Comparison of ENCODE assay signal across 25 mouse cellular contexts in genomic region chr19:4218293-4218692, GRCm38 (mm10). TPM values are rescaled to one million over a fixed set of nuclear protein-coding genes. Genes with fewer than 3 reads are reported as not detected.
A peak's percentile ranks its signal among the peaks of the same experiment; 100 is the strongest.
DNase-seq lines count a peak whose midpoint lies in the region; ATAC-seq and TF ChIP-seq lines count a peak whose summit lies in the region.
"Had no signal": no experiment of that assay in that cellular context is flagged by ENCODE, and none has a peak within 500 bp of the region (broad histone marks: within the 10 kb centered on the region; RNA-seq: fewer than 3 reads in every experiment).

No protein-coding gene starts in this region.

- dilution Hi-C loops in CH12.LX (cut with MboI; ENCODE audit: extremely low pct_ligation_motif_present, extremely low pct_unique_long_range_greater_than_20kb, low sequenced_read_pairs), result no loop called here

- no peak overlapping the region for H3K9ac ChIP-seq in kidney, postnatal 0 days (ENCODE audit: low read depth, low read length)
- no peak overlapping the region for H3K9ac ChIP-seq in CH12.LX (ENCODE audit: insufficient read depth, low read depth)
- H3K9ac ChIP-seq in intestine, embryonic 15.5 days, result no peak overlapping the region
- H3K9ac ChIP-seq in hindbrain, embryonic 13.5 days, result no peak overlapping the region; the same call in 1 of the 2 replicates
- no peak overlapping the region for H3K9ac ChIP-seq in midbrain, embryonic 15.5 days
- no peak overlapping the region for H3K9ac ChIP-seq in forebrain, embryonic 12.5 days
- H3K9ac ChIP-seq: heart, embryonic 15.5 days; midbrain, embryonic 13.5 days had no signal

- peaks cover 42% of the 10 kb centered on the region for H3K4me1 ChIP-seq in kidney, postnatal 0 days (replicated peaks; ENCODE audit: insufficient read depth, low read length)
- H3K4me1 ChIP-seq in CH12.LX (ENCODE audit: control insufficient read depth in 1 of 2, insufficient read depth in 2 of 2), result peaks cover 10 to 59% of the 10 kb centered on the region in 2 experiments; a peak in 3 of 4 replicates
- peaks cover 82% of the 10 kb centered on the region for H3K4me1 ChIP-seq in intestine, embryonic 15.5 days (replicated peaks)
- H3K4me1 ChIP-seq in small intestine, adult 2 months (ENCODE audit: control insufficient read depth, insufficient read depth, insufficient read length, low read length), result peaks cover 16% of the 10 kb centered on the region
- H3K4me1 ChIP-seq in hindbrain, embryonic 13.5 days (replicated peaks), result peaks cover 61% of the 10 kb centered on the region
- peaks cover 24% of the 10 kb centered on the region for H3K4me1 ChIP-seq in midbrain, embryonic 15.5 days
- peaks cover 37% of the 10 kb centered on the region for H3K4me1 ChIP-seq in forebrain, embryonic 12.5 days

- TF ChIP-seq POLR2A in CH12.LX (IDR thresholded peaks at IDR 0.05; ENCODE audit: low read depth, low read length), result no peak
- no peak for TF ChIP-seq POLR2A in small intestine, adult 2 months (IDR thresholded peaks at IDR 0.05; ENCODE audit: low read depth, low read length)

- 94% methylated on average over 11 of the region's 11 CpGs for WGBS in kidney, postnatal 0 days
- WGBS in intestine, embryonic 15.5 days, result 73% methylated on average over 11 of the region's 11 CpGs
- 84% methylated on average over 11 of the region's 11 CpGs for WGBS in small intestine, adult 2 months
- WGBS in hindbrain, embryonic 13.5 days, result 91% methylated on average over 10 of the region's 11 CpGs
- WGBS in midbrain, embryonic 15.5 days, result 93% methylated on average over 11 of the region's 11 CpGs
- 87% methylated on average over 11 of the region's 11 CpGs for WGBS in forebrain, embryonic 12.5 days

- H3K36me3 ChIP-seq in kidney, postnatal 0 days (ENCODE audit: insufficient read depth, low read length), result no peaks in the 10 kb centered on the region
- no peaks in the 10 kb centered on the region for H3K36me3 ChIP-seq in CH12.LX (replicated peaks in 1 of 2; ENCODE audit: control insufficient read depth in 1 of 2, insufficient read depth in 1 of 2, low read length in 1 of 2)
- H3K36me3 ChIP-seq in intestine, embryonic 15.5 days, result peaks cover 4% of the 10 kb centered on the region; the same call in 1 of the 2 replicates
- H3K36me3 ChIP-seq in small intestine, adult 2 months (ENCODE audit: control insufficient read depth, insufficient read depth, low read length), result no peaks in the 10 kb centered on the region
- no peaks in the 10 kb centered on the region for H3K36me3 ChIP-seq in hindbrain, embryonic 13.5 days
- H3K36me3 ChIP-seq in midbrain, embryonic 15.5 days (replicated peaks), result no peaks in the 10 kb centered on the region
- no peaks in the 10 kb centered on the region for H3K36me3 ChIP-seq in forebrain, embryonic 12.5 days (replicated peaks)
- H3K36me3 ChIP-seq: heart, embryonic 15.5 days; midbrain, embryonic 13.5 days had no signal

- no peak for ATAC-seq in kidney, postnatal 0 days (replicated peaks; ENCODE audit: low FRiP score, low read depth)
- ATAC-seq in intestine, embryonic 15.5 days, result no peak
- ATAC-seq in hindbrain, embryonic 13.5 days (ENCODE audit: low FRiP score), result no peak
- ATAC-seq in midbrain, embryonic 15.5 days (replicated peaks), result no peak
- no peak for ATAC-seq in forebrain, embryonic 12.5 days (ENCODE audit: low FRiP score)
- ATAC-seq: midbrain, embryonic 13.5 days had no signal

- no peak for TF ChIP-seq CTCF in kidney, postnatal 0 days (IDR thresholded peaks at IDR 0.05; ENCODE audit: low read depth)
- no peak for TF ChIP-seq CTCF in CH12.LX (conservative IDR thresholded peaks at IDR 0.05 in 1 of 2, IDR thresholded peaks at IDR 0.05 in 1 of 2; ENCODE audit: low read depth in 2 of 2, low read length in 2 of 2)
- TF ChIP-seq CTCF in small intestine, adult 2 months (IDR thresholded peaks at IDR 0.05; ENCODE audit: extremely low read depth, insufficient read length, insufficient replicate concordance, low read depth, low read length), result no peak

- no peak overlapping the region for H3K4me2 ChIP-seq in kidney, postnatal 0 days (ENCODE audit: low read length)
- no peak overlapping the region for H3K4me2 ChIP-seq in CH12.LX (ENCODE audit: insufficient read depth, low read depth, poor library complexity, severe bottlenecking)
- peak overlapping the region; percentile 91; the same call in 1 of the 2 replicates for H3K4me2 ChIP-seq in intestine, embryonic 15.5 days (replicated peaks)
- no peak overlapping the region for H3K4me2 ChIP-seq in hindbrain, embryonic 13.5 days
- H3K4me2 ChIP-seq in midbrain, embryonic 15.5 days, result no peak overlapping the region
- no peak overlapping the region for H3K4me2 ChIP-seq in forebrain, embryonic 12.5 days
- H3K4me2 ChIP-seq: heart, embryonic 15.5 days; midbrain, embryonic 13.5 days had no signal

- no peak for TF ChIP-seq RAD21 in CH12.LX (IDR thresholded peaks at IDR 0.05; ENCODE audit: low read depth, low read length)

- no peaks in the 10 kb centered on the region for H3K79me2 ChIP-seq in CH12.LX (replicated peaks; ENCODE audit: control insufficient read depth, extremely low read depth, insufficient read depth, poor library complexity, severe bottlenecking)

- no peaks in the 10 kb centered on the region for H3K27me3 ChIP-seq in kidney, postnatal 0 days (ENCODE audit: insufficient read depth, low read length)
- peaks cover 44% of the 10 kb centered on the region for H3K27me3 ChIP-seq in CH12.LX (replicated peaks)
- H3K27me3 ChIP-seq in intestine, embryonic 15.5 days (replicated peaks), result no peaks in the 10 kb centered on the region
- H3K27me3 ChIP-seq in small intestine, adult 2 months (ENCODE audit: control insufficient read depth, insufficient read depth, low read length), result peaks cover 21% of the 10 kb centered on the region
- peaks cover 81% of the 10 kb centered on the region for H3K27me3 ChIP-seq in hindbrain, embryonic 13.5 days
- peaks cover 24% of the 10 kb centered on the region for H3K27me3 ChIP-seq in midbrain, embryonic 15.5 days (replicated peaks)
- H3K27me3 ChIP-seq in forebrain, embryonic 12.5 days, result peaks cover 66% of the 10 kb centered on the region

- H3K4me3 ChIP-seq in kidney, postnatal 0 days (replicated peaks; ENCODE audit: low read depth, low read length), result no peak overlapping the region
- no peak overlapping the region for H3K4me3 ChIP-seq in CH12.LX (replicated peaks in 1 of 3; ENCODE audit: low read depth in 2 of 3, low read length in 2 of 3, poor library complexity in 1 of 3)
- H3K4me3 ChIP-seq in intestine, embryonic 15.5 days (replicated peaks), result no peak overlapping the region
- no peak overlapping the region for H3K4me3 ChIP-seq in small intestine, adult 2 months (ENCODE audit: low read depth, low read length)
- no peak overlapping the region for H3K4me3 ChIP-seq in hindbrain, embryonic 13.5 days
- no peak overlapping the region for H3K4me3 ChIP-seq in midbrain, embryonic 15.5 days
- H3K4me3 ChIP-seq in forebrain, embryonic 12.5 days (replicated peaks), result no peak overlapping the region
- H3K4me3 ChIP-seq: heart, embryonic 15.5 days; midbrain, embryonic 13.5 days; myocyte had no signal

- no peak for DNase-seq in kidney, postnatal 0 days (ENCODE audit: low spot score)
- DNase-seq in kidney, adult 11 months, result no peak
- DNase-seq in CH12.LX (ENCODE audit: extremely low read depth), result no peak
- DNase-seq: cerebellum, adult 9-11 months; kidney, adult 2 months; kidney, postnatal 25 days; right cerebral cortex, postnatal 4 days had no signal

- 0 out of 2 replicates have a peak overlapping the region, but pooled peaks have one; percentile 6 for H3K27ac ChIP-seq in kidney, postnatal 0 days
- H3K27ac ChIP-seq in CH12.LX (ENCODE audit: insufficient read depth, low read depth), result no peak overlapping the region
- peak overlapping the region; percentile 64 for H3K27ac ChIP-seq in intestine, embryonic 15.5 days
- peak overlapping the region; percentile 29; the same call in 1 of the 2 replicates for H3K27ac ChIP-seq in small intestine, adult 2 months (ENCODE audit: insufficient read depth, low read depth, low read length)
- H3K27ac ChIP-seq in hindbrain, embryonic 13.5 days, result no peak overlapping the region
- no peak overlapping the region for H3K27ac ChIP-seq in midbrain, embryonic 15.5 days
- no peak overlapping the region for H3K27ac ChIP-seq in forebrain, embryonic 12.5 days
- H3K27ac ChIP-seq: heart, embryonic 15.5 days; midbrain, embryonic 13.5 days had no signal

- TF ChIP-seq EP300 in CH12.LX (IDR thresholded peaks at IDR 0.05; ENCODE audit: low read length), result no peak

- no peaks in the 10 kb centered on the region for H3K9me3 ChIP-seq in kidney, postnatal 0 days (replicated peaks; ENCODE audit: low read length)
- H3K9me3 ChIP-seq in CH12.LX (replicated peaks; ENCODE audit: low read length), result no peaks in the 10 kb centered on the region
- no peaks in the 10 kb centered on the region for H3K9me3 ChIP-seq in intestine, embryonic 15.5 days
- H3K9me3 ChIP-seq in hindbrain, embryonic 13.5 days, result no peaks in the 10 kb centered on the region
- no peaks in the 10 kb centered on the region for H3K9me3 ChIP-seq in midbrain, embryonic 15.5 days
- H3K9me3 ChIP-seq in forebrain, embryonic 12.5 days, result no peaks in the 10 kb centered on the region
- H3K9me3 ChIP-seq: heart, embryonic 15.5 days; midbrain, embryonic 13.5 days had no signal

- in situ Hi-C loops in CH12.LX (cut with MboI; ENCODE audit: low pct_ligation_motif_present, low pct_unique_long_range_greater_than_20kb, low sequenced_read_pairs), result no loop called here

RNA-seq across cellular contexts. Expression of gene AC109138.7, which starts 4.1 kb away (rescaled TPM):
- not detected in 2 replicates for polyA plus RNA-seq in kidney, postnatal 0 days (2015; fragmentation: Nextera tagmentation; extraction: Ambion mirVana)
- total RNA-seq in CH12.LX (2012; rRNA removed) (not detected in 2 replicates), CH12.LX (2014; rRNA removed) (not detected in 2 replicates)
- polyA plus RNA-seq in CH12.LX (2012; ENCODE audit: insufficient read length, low read depth), result not detected in 2 replicates
- polyA plus RNA-seq in intestine, embryonic 15.5 days (2015; fragmentation: Nextera tagmentation; extraction: Ambion mirVana), result not detected in 2 replicates
- not detected in 2 replicates for polyA plus RNA-seq in small intestine, adult 2 months (2012; rRNA removed)
- not detected in 2 replicates for polyA plus RNA-seq in hindbrain, embryonic 13.5 days (2015; fragmentation: Nextera tagmentation; extraction: Ambion mirVana)
- polyA plus RNA-seq in midbrain, embryonic 15.5 days (2015; fragmentation: Nextera tagmentation; extraction: Ambion mirVana), result not detected in 2 replicates
- not detected in 2 replicates for polyA plus RNA-seq in forebrain, embryonic 12.5 days (2016; fragmentation: Nextera tagmentation; extraction: Ambion mirVana)
- total RNA-seq: adrenal gland, postnatal 4 days; ES-E14; gastrocnemius, adult 8-10 months; left cerebral cortex, adult 8-10 months; liver, adult 2 months; megakaryocyte progenitor cell, adult 5-6 weeks; neutrophil, adult 5-6 weeks had no signal
- polyA plus RNA-seq: heart, embryonic 15.5 days; hindbrain, embryonic 11.5 days; liver, adult 2 months; lung, embryonic 16.5 days; midbrain, embryonic 13.5 days; myocyte; urinary bladder, adult 2 months had no signal

RNA-seq across cellular contexts. Expression of gene Clcf1, which starts 4.3 kb away (rescaled TPM):
- 6.5 and 6.7 TPM in 2 replicates for polyA plus RNA-seq in kidney, postnatal 0 days (2015; fragmentation: Nextera tagmentation; extraction: Ambion mirVana)
- 0.29 and 1.0 TPM in 2 replicates for total RNA-seq in CH12.LX (2012; rRNA removed)
- total RNA-seq in CH12.LX (2014; rRNA removed), result 0.28 TPM in 1 of 2 replicates, not detected in the other
- 0.09 TPM in 1 of 2 replicates, not detected in the other for polyA plus RNA-seq in CH12.LX (2012; ENCODE audit: insufficient read length, low read depth)
- 5.7 and 5.9 TPM in 2 replicates for polyA plus RNA-seq in intestine, embryonic 15.5 days (2015; fragmentation: Nextera tagmentation; extraction: Ambion mirVana)
- 10.1 and 12.4 TPM in 2 replicates for polyA plus RNA-seq in small intestine, adult 2 months (2012; rRNA removed)
- 0.58 and 1.0 TPM in 2 replicates for polyA plus RNA-seq in hindbrain, embryonic 13.5 days (2015; fragmentation: Nextera tagmentation; extraction: Ambion mirVana)
- polyA plus RNA-seq in midbrain, embryonic 15.5 days (2015; fragmentation: Nextera tagmentation; extraction: Ambion mirVana), result 0.79 and 0.88 TPM in 2 replicates
- polyA plus RNA-seq in forebrain, embryonic 12.5 days (2016; fragmentation: Nextera tagmentation; extraction: Ambion mirVana), result 0.85 and 1.2 TPM in 2 replicates

RNA-seq across cellular contexts. Expression of gene Pold4, which starts 13.4 kb away (rescaled TPM):
- polyA plus RNA-seq in kidney, postnatal 0 days (2015; fragmentation: Nextera tagmentation; extraction: Ambion mirVana), result 40.9 and 43.6 TPM in 2 replicates
- total RNA-seq in CH12.LX (2012; rRNA removed) (35.0 and 53.4 TPM in 2 replicates), CH12.LX (2014; rRNA removed) (61.5 and 76.4 TPM in 2 replicates)
- 35.1 and 36.8 TPM in 2 replicates for polyA plus RNA-seq in CH12.LX (2012; ENCODE audit: insufficient read length, low read depth)
- 35.0 and 40.8 TPM in 2 replicates for polyA plus RNA-seq in intestine, embryonic 15.5 days (2015; fragmentation: Nextera tagmentation; extraction: Ambion mirVana)
- 46.4 and 118 TPM in 2 replicates for polyA plus RNA-seq in small intestine, adult 2 months (2012; rRNA removed)
- 19.7 and 20.2 TPM in 2 replicates for polyA plus RNA-seq in hindbrain, embryonic 13.5 days (2015; fragmentation: Nextera tagmentation; extraction: Ambion mirVana)
- polyA plus RNA-seq in midbrain, embryonic 15.5 days (2015; fragmentation: Nextera tagmentation; extraction: Ambion mirVana), result 20.4 and 20.6 TPM in 2 replicates
- 11.7 and 13.1 TPM in 2 replicates for polyA plus RNA-seq in forebrain, embryonic 12.5 days (2016; fragmentation: Nextera tagmentation; extraction: Ambion mirVana)

RNA-seq across cellular contexts. Expression of gene Rad9a, which starts 16.8 kb away (rescaled TPM):
- 22.8 and 25.7 TPM in 2 replicates for polyA plus RNA-seq in kidney, postnatal 0 days (2015; fragmentation: Nextera tagmentation; extraction: Ambion mirVana)
- total RNA-seq in CH12.LX (2012; rRNA removed) (20.5 and 22.4 TPM in 2 replicates), CH12.LX (2014; rRNA removed) (11.5 and 14.3 TPM in 2 replicates)
- 20.0 and 21.7 TPM in 2 replicates for polyA plus RNA-seq in CH12.LX (2012; ENCODE audit: insufficient read length, low read depth)
- 29.3 and 30.5 TPM in 2 replicates for polyA plus RNA-seq in intestine, embryonic 15.5 days (2015; fragmentation: Nextera tagmentation; extraction: Ambion mirVana)
- 8.2 and 12.2 TPM in 2 replicates for polyA plus RNA-seq in small intestine, adult 2 months (2012; rRNA removed)
- 20.4 and 24.6 TPM in 2 replicates for polyA plus RNA-seq in hindbrain, embryonic 13.5 days (2015; fragmentation: Nextera tagmentation; extraction: Ambion mirVana)
- polyA plus RNA-seq in midbrain, embryonic 15.5 days (2015; fragmentation: Nextera tagmentation; extraction: Ambion mirVana), result 23.7 and 24.9 TPM in 2 replicates
- polyA plus RNA-seq in forebrain, embryonic 12.5 days (2016; fragmentation: Nextera tagmentation; extraction: Ambion mirVana), result 38.8 and 42.2 TPM in 2 replicates

RNA-seq across cellular contexts. Expression of gene Ppp1ca, which starts 26.4 kb away (rescaled TPM):
- 804 and 864 TPM in 2 replicates for polyA plus RNA-seq in kidney, postnatal 0 days (2015; fragmentation: Nextera tagmentation; extraction: Ambion mirVana)
- total RNA-seq in CH12.LX (2012; rRNA removed) (502 and 585 TPM in 2 replicates), CH12.LX (2014; rRNA removed) (635 and 651 TPM in 2 replicates)
- polyA plus RNA-seq in CH12.LX (2012; ENCODE audit: insufficient read length, low read depth), result 383 and 389 TPM in 2 replicates
- polyA plus RNA-seq in intestine, embryonic 15.5 days (2015; fragmentation: Nextera tagmentation; extraction: Ambion mirVana), result 757 and 779 TPM in 2 replicates
- 142 and 258 TPM in 2 replicates for polyA plus RNA-seq in small intestine, adult 2 months (2012; rRNA removed)
- polyA plus RNA-seq in hindbrain, embryonic 13.5 days (2015; fragmentation: Nextera tagmentation; extraction: Ambion mirVana), result 609 and 611 TPM in 2 replicates
- polyA plus RNA-seq in midbrain, embryonic 15.5 days (2015; fragmentation: Nextera tagmentation; extraction: Ambion mirVana), result 537 and 571 TPM in 2 replicates
- polyA plus RNA-seq in forebrain, embryonic 12.5 days (2016; fragmentation: Nextera tagmentation; extraction: Ambion mirVana), result 689 and 709 TPM in 2 replicates

Comparison
In these comparisons a context has a peak if more than half of its experiments do, and no peak if none do; other contexts are left out.
1. H3K27ac ChIP-seq: peak in kidney, postnatal 0 days (single experiment), intestine, embryonic 15.5 days (single experiment) and small intestine, adult 2 months (single experiment); none in CH12.LX (single experiment), hindbrain, embryonic 13.5 days (single experiment), midbrain, embryonic 15.5 days (single experiment) and forebrain, embryonic 12.5 days (single experiment).